Mouse (Mus musculus) liver, embryonic 16.5 days (tissue): ENCODE measurements at regions not wholly inside any gene's neighbourhood (a gene's known extent, or its start where the extent isn't known, plus 50 kb on each side); places are given as distances from the start of the nearest gene placed in this dataset.

Source experiments
- ATAC-seq: fragments of 200-750 bp; cut with Nextera tagmentation; 2 replicates; pipeline ENCODE4 v1.8.0; 2017; ENCODE audit warnings: low read depth, mild to moderate bottlenecking, moderate number of reproducible peaks, moderate library complexity
- H3K27ac ChIP-seq: fragments of 300-500 bp; sonication (generic); 2 replicates; pipeline ENCODE4 v1.5.1; 2014; ENCODE audit warnings: mild to moderate bottlenecking, low read length
- H3K27me3 ChIP-seq: fragments of 300-500 bp; sonication (generic); 2 replicates; pipeline ENCODE4 v1.6.1; 2014; ENCODE audit warnings: low read depth, low read length, mixed read lengths; ENCODE audit not compliant: control insufficient read depth, insufficient read depth
- H3K36me3 ChIP-seq: fragments of 300-500 bp; sonication (generic); 2 replicates; pipeline ENCODE4 v1.6.1; 2014; ENCODE audit warnings: mild to moderate bottlenecking; ENCODE audit not compliant: control insufficient read depth, insufficient read depth
- H3K4me1 ChIP-seq: fragments of 300-500 bp; sonication (generic); 2 replicates; pipeline ENCODE4 v1.6.1; 2014; ENCODE audit warnings: low read depth, low read length, mixed read lengths; ENCODE audit not compliant: control insufficient read depth
- H3K4me2 ChIP-seq: fragments of 300-500 bp; sonication (generic); 2 replicates; pipeline ENCODE4 v1.6.1; 2014; ENCODE audit warnings: low read depth, low read length, mixed read lengths
- H3K4me3 ChIP-seq: fragments of 300-500 bp; sonication (generic); 2 replicates; pipeline ENCODE4 v1.5.1; 2014; ENCODE audit warnings: low read depth, mild to moderate bottlenecking, low read length
- H3K9ac ChIP-seq: fragments of 300-500 bp; sonication (generic); 2 replicates; pipeline ENCODE4 v1.6.1; 2014; ENCODE audit warnings: low read depth, low read length
- H3K9me3 ChIP-seq: fragments of 300-500 bp; sonication (generic); replicated peaks from 2 replicates; pipeline ENCODE4 v1.6.1; 2016; ENCODE audit warnings: low read length; ENCODE audit not compliant: control insufficient read depth
- WGBS: fragments of 180-500 bp; shearing (Covaris S2); extraction: QIAGEN DNeasy Blood & Tissue Kit; methylation state at CpG from one replicate; pipeline ENCODE4 v1.1.7; 2014; ENCODE audit not compliant: insufficient replicate concordance; 5-methylcytosine and 5-hydroxymethylcytosine counted together

GRCm38 (mm10) chr4:33838436-33838835 lies 86.0 kb upstream of the Cnr1 start:
- H3K4me3 ChIP-seq, result no peak overlapping the region
- WGBS, result 68% methylated on average over 6 of the region's 6 CpGs
- no peaks in the 10 kb centered on the region for H3K9me3 ChIP-seq
- no peaks in the 10 kb centered on the region for H3K4me1 ChIP-seq
- no peak overlapping the region for H3K4me2 ChIP-seq
- H3K27me3 ChIP-seq, result no peaks in the 10 kb centered on the region
- ATAC-seq, result no peak
- no peak overlapping the region for H3K9ac ChIP-seq
- H3K36me3 ChIP-seq, result no peaks in the 10 kb centered on the region
- no peak overlapping the region for H3K27ac ChIP-seq

GRCm38 (mm10) chr4:33840119-33840518 lies 84.3 kb upstream of the Cnr1 start:
- Histone ChIP-seq H3K4me2 (no peak overlapping the region), H3K27me3 (no peaks in the 10 kb centered on the region), H3K9me3 (no peaks in the 10 kb centered on the region), H3K27ac (no peak overlapping the region), H3K36me3 (no peaks in the 10 kb centered on the region), H3K4me3 (no peak overlapping the region), H3K9ac (no peak overlapping the region), H3K4me1 (no peaks in the 10 kb centered on the region)
- WGBS, result 78% methylated on average over 14 of the region's 14 CpGs
- ATAC-seq, result no peak

- Histone ChIP-seq H3K27me3 (no peaks in the 10 kb centered on the region), H3K9me3 (no peaks in the 10 kb centered on the region), H3K9ac (no peak overlapping the region), H3K4me2 (no peak overlapping the region), H3K36me3 (no peaks in the 10 kb centered on the region), H3K27ac (no peak overlapping the region), H3K4me3 (no peak overlapping the region), H3K4me1 (no peaks in the 10 kb centered on the region)
- no peak for ATAC-seq
- WGBS, result 41% methylated on average over 9 of the region's 9 CpGs
Measured at GRCm38 (mm10) chr4:33845611-33846395, 78.6 kb upstream of the Cnr1 start.

- no peaks in the 10 kb centered on the region for H3K9me3 ChIP-seq
- no peaks in the 10 kb centered on the region for H3K36me3 ChIP-seq
- no peak overlapping the region for H3K4me2 ChIP-seq
- 71% methylated on average over 7 of the region's 7 CpGs for WGBS
- H3K4me1 ChIP-seq, result no peaks in the 10 kb centered on the region
- no peak overlapping the region for H3K9ac ChIP-seq
- ATAC-seq, result no peak
- no peaks in the 10 kb centered on the region for H3K27me3 ChIP-seq
- H3K4me3 ChIP-seq, result no peak overlapping the region
- no peak overlapping the region for H3K27ac ChIP-seq
Measured at GRCm38 (mm10) chr4:33850249-33850648, 74.1 kb upstream of the Cnr1 start.

GRCm38 (mm10) chr4:33852294-33852693 lies 72.1 kb upstream of the Cnr1 start:
- Histone ChIP-seq H3K9me3 (no peaks in the 10 kb centered on the region), H3K9ac (no peak overlapping the region), H3K4me2 (no peak overlapping the region), H3K27me3 (no peaks in the 10 kb centered on the region), H3K4me3 (no peak overlapping the region), H3K27ac (no peak overlapping the region), H3K36me3 (no peaks in the 10 kb centered on the region), H3K4me1 (no peaks in the 10 kb centered on the region)
- WGBS, result 68% methylated on average over 5 of the region's 5 CpGs
- no peak for ATAC-seq

- H3K4me2 ChIP-seq, result no peak overlapping the region
- H3K9me3 ChIP-seq, result no peaks in the 10 kb centered on the region
- no peak overlapping the region for H3K27ac ChIP-seq
- no peaks in the 10 kb centered on the region for H3K36me3 ChIP-seq
- H3K4me1 ChIP-seq, result no peaks in the 10 kb centered on the region
- no peak overlapping the region for H3K4me3 ChIP-seq
- H3K9ac ChIP-seq, result no peak overlapping the region
- ATAC-seq, result no peak
- H3K27me3 ChIP-seq, result no peaks in the 10 kb centered on the region
Measured at GRCm38 (mm10) chr4:33855112-33855511, 69.3 kb upstream of the Cnr1 start.

- 74% methylated on average over 2 of the region's 2 CpGs for WGBS
- no peak for ATAC-seq
- no peak overlapping the region for H3K9ac ChIP-seq
- H3K4me2 ChIP-seq, result no peak overlapping the region
- H3K9me3 ChIP-seq, result no peaks in the 10 kb centered on the region
- no peaks in the 10 kb centered on the region for H3K27me3 ChIP-seq
- no peak overlapping the region for H3K4me3 ChIP-seq
- H3K36me3 ChIP-seq, result no peaks in the 10 kb centered on the region
- no peaks in the 10 kb centered on the region for H3K4me1 ChIP-seq
- H3K27ac ChIP-seq, result no peak overlapping the region
Measured at GRCm38 (mm10) chr4:33867126-33867525, 57.3 kb upstream of the Cnr1 start.

- no peaks in the 10 kb centered on the region for H3K27me3 ChIP-seq
- WGBS, result 63% methylated on average over 5 of the region's 5 CpGs
- H3K27ac ChIP-seq, result no peak overlapping the region
- no peak overlapping the region for H3K4me2 ChIP-seq
- no peak overlapping the region for H3K4me3 ChIP-seq
- ATAC-seq, result no peak
- no peaks in the 10 kb centered on the region for H3K9me3 ChIP-seq
- H3K9ac ChIP-seq, result no peak overlapping the region
- H3K36me3 ChIP-seq, result no peaks in the 10 kb centered on the region
- no peaks in the 10 kb centered on the region for H3K4me1 ChIP-seq
Measured at GRCm38 (mm10) chr4:33869317-33869716, 55.1 kb upstream of the Cnr1 start.
